Mouse (Mus musculus) spleen, postnatal 36 days (tissue): ENCODE measurements around the gene B3galt1.

Experiments used
- DNase-seq, 2 experiments: peaks; one replicate each; pipeline ENCODE4 v3.0.0; 2022; ENCODE audit warnings: low spot score in 2 of 2, mixed read lengths in 1 of 2

The B3galt1 gene

DNA sequence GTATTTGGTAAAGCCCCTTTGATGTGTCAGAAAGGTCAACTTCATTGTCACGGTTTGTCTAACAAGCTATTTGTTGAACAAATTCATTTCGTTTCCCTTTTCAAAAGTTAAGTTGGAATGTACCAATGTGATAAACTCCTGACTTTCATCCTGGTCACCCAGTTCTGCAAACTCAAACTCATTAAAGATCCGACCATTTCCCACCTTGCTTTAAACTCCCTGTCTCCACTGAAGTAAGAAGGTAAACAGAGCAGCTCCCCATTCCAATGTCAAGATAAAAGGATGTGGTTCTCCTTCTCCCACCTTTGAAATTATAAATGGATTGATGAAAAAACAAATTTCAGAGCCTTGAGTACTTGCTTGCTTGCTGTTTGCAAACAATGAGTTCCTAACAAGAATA is 487.6 kb downstream of the B3galt1 start:
- DNase-seq = no peak

DNA sequence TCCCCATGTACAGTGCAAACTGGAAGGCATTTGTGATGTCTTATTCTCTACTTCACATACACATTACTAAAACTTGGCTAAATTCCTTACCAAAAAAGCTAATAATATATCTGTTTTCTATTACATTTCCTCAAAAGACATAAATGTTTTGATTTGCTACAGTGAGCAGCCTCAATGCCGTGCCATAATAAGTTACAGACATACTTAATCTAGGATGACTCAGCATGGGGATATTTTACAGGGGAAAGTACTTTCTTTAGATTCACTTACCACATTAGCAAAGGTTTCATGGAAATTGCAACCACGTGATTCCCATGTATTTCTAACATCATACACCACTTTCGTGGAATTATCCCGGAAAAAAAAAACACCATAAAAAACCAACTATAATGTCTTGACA is 495.7 kb downstream of the B3galt1 start:
- no peak for DNase-seq

DNA sequence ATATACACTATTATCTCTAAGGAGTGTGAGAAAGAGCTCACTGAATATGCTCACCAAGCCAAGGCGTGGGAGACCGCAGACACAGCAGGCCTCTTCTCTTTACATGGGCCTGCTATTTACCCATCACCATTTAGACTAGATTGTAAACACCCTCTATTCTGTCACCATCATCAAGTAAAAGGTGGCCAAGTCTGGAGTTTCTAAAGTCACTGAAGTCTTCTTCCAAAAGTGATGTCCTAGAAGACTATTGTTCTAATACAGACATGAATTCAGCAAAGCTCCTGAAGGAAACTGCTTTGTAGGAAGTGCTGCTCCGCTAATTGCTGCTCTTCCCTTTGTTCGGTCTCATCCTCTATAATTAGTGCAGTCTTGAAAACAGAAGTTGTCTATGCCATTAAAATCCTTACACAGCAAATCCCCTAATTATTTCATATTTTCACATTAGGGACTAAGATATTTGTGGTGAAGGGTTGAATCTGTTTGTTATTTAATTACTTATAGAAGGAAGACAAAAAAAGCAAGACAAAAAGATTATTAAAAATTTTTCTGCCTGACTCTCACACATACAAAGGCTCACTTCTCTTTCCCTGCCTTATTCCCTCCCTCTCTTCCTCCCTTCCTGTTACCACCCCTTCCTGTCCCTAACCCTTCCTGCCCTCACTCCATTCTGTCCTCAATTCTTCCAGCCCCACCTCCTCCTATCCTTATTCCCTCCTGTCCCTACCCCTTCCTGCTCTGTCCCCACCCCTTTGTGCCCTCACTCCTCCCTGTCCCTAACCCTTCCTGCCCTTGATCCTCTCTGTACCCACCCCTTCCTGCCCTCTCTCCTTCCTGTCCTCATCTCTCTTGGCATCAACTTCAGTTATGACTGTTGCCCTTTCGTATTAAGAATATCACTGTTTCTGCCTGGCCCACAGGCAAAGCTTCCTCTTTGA is 514.0 kb downstream of the B3galt1 start:
- peak; percentile 9 to 10 for DNase-seq

DNA sequence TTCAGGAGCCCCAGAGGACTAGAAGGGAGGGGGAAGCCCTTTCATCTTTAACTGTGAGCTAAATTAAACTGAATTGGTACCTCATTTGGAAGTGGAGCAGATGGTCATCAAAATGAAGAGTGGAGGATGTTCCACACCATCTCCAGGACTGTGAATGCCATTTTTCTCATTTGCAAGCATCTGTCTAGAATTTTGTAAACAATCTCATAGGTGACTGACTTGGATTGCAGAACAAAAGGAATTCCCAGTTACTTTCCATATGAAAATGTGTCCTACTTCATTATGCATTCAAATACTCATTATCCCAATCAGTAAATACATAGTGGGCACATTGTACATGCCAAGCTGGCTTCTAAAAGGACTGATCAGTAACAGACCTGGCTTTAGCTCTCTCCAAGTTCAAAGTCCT is 515.2 kb downstream of the B3galt1 start:
- DNase-seq = no peak

DNA sequence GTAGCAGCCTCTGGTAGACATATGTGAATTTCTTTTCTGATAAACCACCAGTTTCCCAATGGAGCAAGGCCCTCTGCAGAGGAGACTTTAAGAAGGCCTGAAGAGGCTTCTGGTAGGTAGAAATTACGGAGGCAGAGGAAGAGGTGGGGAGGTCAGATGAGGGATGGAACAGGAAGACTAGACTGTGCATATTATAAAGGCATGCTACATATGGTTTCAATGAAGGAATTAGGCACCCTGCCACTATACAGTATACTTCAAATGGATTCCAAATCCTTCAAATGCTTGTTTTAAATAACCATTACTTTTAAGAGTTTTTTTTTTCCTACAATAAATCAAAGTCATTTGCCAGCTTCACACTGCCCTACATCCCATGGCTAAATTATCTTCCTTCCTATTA is 518.8 kb downstream of the B3galt1 start:
- DNase-seq = no peak

DNA sequence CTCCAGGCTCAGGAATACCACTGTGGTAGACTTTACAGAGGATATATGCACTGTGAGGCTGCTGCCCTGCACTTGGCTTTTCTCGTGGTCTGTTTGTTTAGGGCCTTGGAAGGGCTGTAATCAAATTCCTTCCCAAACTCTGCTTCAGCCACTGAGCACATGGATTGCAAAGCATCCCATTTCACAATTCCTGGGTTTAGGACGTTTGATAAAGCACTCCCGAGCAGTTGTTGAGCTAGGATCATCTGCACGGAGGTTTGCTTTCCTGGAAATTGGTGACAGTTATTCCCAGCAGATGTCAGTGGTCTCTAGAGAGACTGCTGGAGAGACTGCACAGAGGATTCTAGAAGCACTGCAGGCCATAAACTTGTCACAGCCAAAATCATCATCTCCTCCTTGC is 520.4 kb downstream of the B3galt1 start:
- DNase-seq = no peak

DNA sequence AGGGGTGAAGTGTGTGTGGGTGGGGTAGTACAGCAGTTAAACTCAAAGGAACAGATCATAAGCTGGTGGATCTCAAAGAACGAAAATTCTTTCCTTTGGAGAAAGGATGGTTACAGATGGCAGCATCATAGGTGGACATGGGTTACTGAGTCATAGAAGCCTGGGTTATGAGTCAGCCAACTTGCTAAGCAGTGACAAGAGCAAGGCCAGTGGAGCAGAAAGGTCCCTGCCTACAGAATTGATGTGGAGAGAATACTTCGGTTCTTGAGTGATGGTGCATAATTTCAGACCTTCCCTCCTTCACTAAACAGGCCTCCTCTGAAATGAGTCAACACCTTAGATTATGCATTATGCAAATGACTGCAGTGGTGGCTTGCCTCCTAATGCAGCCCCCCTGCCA is 525.9 kb downstream of the B3galt1 start:
- no peak for DNase-seq

DNA sequence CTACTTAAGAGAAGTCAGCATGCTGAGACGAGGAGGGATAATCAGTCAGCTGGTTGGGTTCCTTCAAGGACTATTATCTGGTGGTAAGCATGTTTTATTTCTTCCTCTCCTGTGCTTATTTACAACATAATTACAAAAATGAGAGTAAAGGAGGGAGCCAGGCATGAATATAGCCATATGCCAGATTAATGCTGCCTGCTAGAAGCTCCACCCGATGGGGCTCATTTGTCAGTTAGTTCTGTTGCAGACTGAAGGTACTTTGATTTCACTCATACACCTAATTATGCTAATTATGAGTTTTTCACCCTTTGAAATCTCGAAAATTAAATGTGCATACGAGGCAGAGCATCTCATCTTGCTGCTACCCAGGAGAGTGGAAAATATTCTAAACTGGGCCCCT is 539.0 kb downstream of the B3galt1 start:
- DNase-seq = no peak

DNA sequence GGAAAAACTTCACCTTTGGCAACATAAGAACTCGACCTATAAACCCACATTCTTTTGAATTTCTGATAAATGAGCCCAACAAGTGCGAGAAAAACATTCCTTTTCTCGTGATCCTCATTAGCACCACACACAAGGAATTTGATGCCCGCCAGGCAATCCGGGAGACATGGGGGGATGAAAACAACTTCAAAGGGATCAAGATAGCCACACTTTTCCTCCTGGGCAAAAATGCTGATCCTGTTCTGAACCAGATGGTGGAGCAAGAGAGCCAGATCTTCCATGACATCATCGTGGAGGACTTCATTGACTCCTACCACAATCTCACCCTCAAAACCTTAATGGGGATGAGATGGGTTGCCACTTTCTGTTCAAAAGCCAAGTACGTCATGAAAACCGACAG is 552.4 kb downstream of the B3galt1 start:
- DNase-seq = no peak

DNA sequence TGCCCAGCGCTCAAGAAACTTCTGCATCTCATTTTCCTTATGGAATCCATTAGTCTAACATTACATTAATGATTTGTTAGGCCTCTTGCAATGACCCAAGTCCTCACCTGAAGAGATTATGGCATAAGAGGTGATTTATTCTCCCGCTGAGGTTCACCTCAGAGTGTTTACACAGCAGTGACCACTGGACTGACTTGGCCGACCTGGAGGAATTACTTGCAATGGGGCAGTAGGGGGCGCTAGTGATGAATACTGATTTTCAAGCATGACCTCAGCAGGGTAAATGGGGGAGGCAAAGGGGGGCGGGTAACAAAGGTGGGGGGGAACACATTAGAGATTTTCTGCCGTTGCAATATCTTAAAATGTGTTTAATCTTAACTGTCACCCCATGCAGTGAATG is 559.1 kb downstream of the B3galt1 start:
- no peak for DNase-seq

DNA sequence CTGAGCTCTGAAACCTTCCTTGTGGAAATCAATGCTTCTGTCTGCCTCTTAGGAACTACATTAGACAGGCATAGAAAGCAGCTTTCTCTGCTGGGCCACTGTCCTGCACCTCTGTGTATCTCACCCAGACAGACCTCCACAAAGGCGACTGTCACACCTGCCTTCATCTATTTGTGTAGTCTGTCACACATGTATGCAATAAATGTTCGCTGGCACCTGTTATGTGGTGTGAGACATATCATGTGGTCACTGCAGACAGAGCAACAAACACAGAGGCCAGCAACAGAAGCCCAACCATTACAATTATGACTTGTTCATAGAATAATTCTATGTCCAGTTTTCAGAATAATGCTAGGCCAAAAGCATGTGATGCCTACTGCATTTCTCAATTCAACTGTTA is 575.4 kb downstream of the B3galt1 start:
- no peak for DNase-seq

DNA sequence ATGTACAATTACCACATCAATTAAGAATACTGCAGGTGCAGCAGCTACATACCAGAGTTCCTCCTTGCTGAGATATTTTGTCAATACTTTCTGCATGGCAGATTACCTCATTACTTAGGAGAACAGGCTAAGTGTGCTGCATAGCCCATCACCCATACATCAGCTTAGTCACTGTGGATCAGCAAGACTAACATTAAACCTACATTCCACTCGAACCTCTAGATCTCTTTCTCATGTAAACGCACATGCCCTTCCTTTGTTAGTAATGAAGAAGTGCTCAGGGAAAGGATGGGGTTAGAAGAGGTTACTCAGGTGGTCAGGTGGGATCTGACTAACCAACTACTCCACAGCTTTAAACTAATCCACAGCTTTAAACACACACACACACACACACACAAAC is 577.6 kb downstream of the B3galt1 start:
- no peak for DNase-seq

DNA sequence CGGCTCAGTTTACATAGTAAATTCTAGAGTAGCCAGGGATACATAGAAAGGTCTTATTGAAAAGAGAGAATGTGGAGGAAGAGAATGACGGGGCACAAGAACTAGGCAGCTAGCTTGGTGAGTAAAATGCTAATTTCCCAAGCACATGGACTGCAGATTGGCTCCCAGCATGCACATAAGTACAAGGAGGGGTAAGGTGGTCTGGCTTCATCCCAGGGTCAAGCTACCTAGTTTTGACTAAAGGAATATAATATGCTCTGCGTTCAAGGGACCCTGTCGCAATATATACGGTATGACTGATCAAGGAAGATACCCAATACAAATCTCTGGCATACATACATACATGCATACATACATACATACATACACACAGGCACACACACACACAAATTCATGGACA is 594.1 kb downstream of the B3galt1 start:
- DNase-seq = no peak

DNA sequence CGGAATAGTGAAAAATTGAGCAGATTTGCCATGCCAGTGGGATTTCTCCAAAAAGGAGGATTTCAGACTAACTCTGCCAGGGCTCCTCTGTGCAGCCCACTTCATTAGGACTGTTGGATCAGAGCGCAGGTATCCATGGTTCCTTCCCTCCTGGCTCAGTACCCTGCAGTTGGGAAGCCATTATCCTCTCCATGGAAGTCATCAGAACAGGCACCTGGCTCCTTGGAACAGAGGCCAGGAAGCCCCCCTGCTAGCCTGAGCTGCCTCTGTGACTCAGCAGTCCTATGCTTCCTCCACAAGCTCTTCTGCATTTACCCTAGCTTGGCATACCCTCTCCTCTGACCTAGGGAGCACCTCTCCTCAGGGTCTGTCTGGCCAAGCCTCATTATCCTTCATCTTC is 594.9 kb downstream of the B3galt1 start:
- DNase-seq = no peak

DNA sequence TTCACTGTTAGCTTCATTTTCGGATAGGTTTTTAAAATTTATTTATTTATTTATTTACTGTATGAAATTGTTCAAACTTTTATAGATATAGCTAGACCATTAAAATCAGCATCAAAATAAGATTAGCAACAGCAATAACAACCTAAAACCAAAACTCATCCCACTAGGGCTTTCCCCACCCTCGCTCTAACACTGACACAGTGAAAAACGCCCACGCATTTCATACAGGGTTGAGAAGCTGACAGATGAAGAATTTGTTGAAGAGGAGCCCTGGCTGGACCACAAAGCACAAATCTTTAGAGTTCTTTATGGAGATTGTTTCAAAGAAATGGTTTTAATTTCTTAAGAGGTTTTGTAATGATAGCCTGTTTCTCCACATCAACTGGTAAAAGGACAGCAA is 596.3 kb downstream of the B3galt1 start:
- no peak for DNase-seq

DNA sequence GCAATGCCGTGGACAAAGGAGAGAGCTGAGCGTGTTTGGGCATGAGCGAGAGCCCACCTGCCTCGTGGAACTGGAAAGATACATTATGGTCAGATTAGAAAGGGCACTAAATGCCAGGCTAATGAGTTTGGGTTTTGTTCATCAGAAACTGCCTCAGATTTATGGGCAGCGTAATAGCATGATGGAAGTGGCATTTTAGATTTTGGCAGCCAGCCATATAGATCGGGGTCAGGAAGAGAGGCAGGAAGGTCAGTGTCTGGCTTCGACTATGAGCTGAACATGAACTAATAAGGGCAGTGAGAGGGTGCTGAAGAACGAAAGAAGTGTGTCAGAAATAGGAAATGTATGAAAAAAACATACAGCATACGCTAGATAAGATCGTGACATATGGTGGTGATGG is 605.6 kb downstream of the B3galt1 start:
- DNase-seq = no peak
